Mouse (Mus musculus) layer of hippocampus, adult 2 months (tissue): ENCODE results near the gene Inpp5k. TPM values are rescaled to one million over a fixed set of nuclear protein-coding genes. Genes with fewer than 3 reads are reported as not detected.

Source experiments
- DNase-seq, 2 experiments: peaks; one replicate each; pipeline ENCODE4 v3.0.0; 2022; ENCODE audit warnings: low spot score in 2 of 2
- H3K27ac ChIP-seq: fragments of 200-600 bp; 2 replicates; pipeline ENCODE4 v1.8.1; 2022
- H3K4me3 ChIP-seq: fragments of 200-600 bp; 2 replicates; pipeline ENCODE4 v1.8.1; 2022; ENCODE audit warnings: mild to moderate bottlenecking
- CTCF ChIP-seq: fragments of 200-600 bp; conservative IDR thresholded peaks from 2 replicates; pipeline ENCODE4 v1.8.1; 2022; ENCODE audit warnings: antibody characterized with exemption, mild to moderate bottlenecking, moderate library complexity
- total RNA-seq, 2 experiments: library from RNA; stranded (reverse); gene quantifications; 2 replicates each; pipeline ENCODE4 v1.2.3; 2021

Inpp5k gene
- total RNA-seq, 2 experiments from 2014 or later, result 49.4 to 50.4 TPM

DNA sequence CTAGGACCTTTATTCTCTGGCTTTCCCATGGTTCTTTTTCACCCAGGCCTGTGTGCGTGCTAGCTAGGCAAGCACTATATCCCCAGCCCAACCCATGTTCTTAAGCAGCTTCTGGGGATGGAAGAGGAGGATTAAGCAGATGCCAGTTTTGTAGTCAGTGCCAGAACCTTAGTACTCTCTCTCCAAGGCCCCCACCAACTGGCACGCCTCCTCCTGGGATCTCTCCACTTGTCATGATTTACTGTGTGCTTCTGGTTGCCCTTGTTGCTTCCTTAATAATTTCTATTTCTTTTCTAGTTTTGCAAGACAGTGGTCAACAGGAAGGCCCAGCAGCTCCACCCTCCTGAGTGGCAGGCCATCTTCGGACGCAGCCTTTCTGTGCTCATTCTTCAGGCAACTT lies 5.0 kb upstream of the Inpp5k start:
- no peak for TF ChIP-seq CTCF
- DNase-seq, result peak; percentile 54 to 76
- H3K27ac ChIP-seq, result peak overlapping the region; percentile 88
- H3K4me3 ChIP-seq, result no peak overlapping the region

DNA sequence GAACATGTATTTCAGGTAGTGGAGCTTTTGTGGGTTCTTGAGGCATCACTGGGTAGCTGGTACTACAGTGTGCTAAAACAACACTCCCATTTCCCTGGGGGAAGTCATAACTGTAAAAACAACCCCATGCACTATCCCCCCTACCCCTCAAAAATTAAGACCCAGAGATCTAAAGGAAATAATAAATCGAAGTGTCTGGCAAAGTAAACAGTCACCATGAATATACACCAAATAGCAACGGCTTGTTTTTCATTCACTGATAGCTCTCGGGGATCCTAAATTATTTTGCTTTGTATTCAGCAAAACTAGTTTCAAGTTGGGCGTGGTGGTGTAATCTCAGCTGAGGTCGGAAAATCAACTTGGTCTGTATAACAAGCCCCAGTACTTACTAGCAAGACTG lies 690 bp upstream of the Inpp5k start:
- H3K27ac ChIP-seq, result peak overlapping the region; percentile 92
- DNase-seq, result no peak
- TF ChIP-seq CTCF, result no peak
- H3K4me3 ChIP-seq, result peak overlapping the region; percentile 94

DNA sequence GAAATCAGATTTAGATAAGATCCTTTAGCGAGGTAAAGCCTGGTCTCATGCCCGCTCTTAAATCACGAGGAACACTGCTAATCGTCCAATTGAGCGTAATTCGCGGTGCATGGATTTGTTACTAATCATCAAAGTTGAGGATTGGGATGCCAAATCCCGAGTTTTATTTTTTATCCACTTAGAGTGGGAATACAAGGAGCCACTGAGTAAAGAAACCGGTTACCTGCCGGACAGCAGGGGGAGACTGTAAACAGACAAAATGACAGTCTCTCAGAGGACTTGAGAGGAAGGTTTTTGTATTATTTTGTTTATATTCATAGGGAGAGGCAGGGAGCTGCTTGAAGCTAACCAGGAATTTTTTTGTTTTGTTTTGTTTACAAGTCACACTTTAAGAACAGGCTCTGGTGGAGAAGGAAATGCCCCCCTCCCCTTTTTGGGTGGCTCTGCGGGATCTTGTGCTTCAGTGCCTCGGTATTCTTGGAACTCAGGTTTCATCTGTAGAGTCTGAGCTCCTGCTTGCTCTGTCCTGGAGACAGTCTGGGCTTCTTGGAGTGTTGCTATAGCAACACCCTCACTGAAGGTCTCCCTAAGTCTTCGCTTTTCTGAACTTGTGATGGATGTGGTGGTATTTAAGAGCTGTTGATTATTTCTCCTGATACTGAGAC lies 905 bp downstream of the Inpp5k start:
- H3K27ac ChIP-seq, result peak overlapping the region; percentile 88
- peak; percentile 75 for TF ChIP-seq CTCF
- H3K4me3 ChIP-seq, result peak overlapping the region; percentile 94
- no peak for DNase-seq

- DNase-seq, result no peak
- TF ChIP-seq CTCF, result no peak
Observed at GRCm38 (mm10) chr11:75632921-75633320, 2.1 kb downstream of the Inpp5k start.

DNA sequence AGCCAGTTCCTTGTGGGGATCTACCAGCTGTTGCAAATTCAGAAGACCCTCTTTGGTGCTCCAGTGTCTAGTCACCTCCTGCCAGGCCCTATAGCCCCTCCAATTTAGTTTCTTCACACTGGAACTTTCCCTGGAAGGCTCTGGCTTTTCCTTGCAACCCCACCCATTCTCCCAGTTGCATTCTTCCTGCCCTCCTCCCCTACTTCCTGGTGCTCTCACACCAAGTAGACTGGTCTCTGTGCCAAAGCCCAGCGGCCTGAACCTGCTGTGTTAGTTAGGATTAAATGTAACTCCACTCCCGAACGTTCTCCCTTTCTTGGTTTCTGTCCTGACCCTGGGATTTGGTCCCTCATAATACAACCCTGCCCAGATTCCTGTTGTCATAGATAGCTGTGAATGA lies 4.0 kb downstream of the Inpp5k start:
- H3K4me3 ChIP-seq, result no peak overlapping the region
- peak overlapping the region; percentile 33; the same call in 1 of the 2 replicates for H3K27ac ChIP-seq
- no peak for DNase-seq
- no peak for TF ChIP-seq CTCF

More at GRCm38 (mm10) chr11:75632921-75633320, 2.1 kb downstream of the Inpp5k start:
- H3K27ac ChIP-seq, result no peak overlapping the region
- no peak overlapping the region for H3K4me3 ChIP-seq

DNA sequence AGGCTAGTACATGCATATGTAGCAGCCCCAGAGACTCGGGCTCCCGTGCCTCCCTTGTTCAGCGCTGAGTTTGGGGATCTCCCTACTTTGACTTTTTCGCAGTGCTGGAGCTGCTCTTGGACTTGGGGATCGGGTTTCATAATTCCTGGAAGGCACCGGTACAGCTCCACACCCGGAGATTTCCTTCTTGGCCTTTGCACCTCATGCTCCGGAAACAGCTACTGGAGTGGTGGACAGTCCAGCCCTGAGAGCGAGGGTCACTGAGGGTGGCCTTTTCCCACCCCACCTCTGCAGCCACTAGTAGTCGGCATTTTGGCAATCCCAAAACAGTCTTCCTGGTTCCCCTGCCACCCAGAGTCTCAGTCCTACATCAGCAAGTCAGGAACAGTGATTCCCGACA lies 4.5 kb downstream of the Inpp5k start:
- Histone ChIP-seq H3K27ac (peak overlapping the region; percentile 33; the same call in 1 of the 2 replicates), H3K4me3 (no peak overlapping the region)
- TF ChIP-seq CTCF, result no peak
- DNase-seq, result no peak

GRCm38 (mm10) chr11:75643323-75643722 lies 12.5 kb downstream of the Inpp5k start:
- TF ChIP-seq CTCF, result no peak
- no peak overlapping the region for H3K4me3 ChIP-seq
- DNase-seq, result no peak
- H3K27ac ChIP-seq, result no peak overlapping the region

DNA sequence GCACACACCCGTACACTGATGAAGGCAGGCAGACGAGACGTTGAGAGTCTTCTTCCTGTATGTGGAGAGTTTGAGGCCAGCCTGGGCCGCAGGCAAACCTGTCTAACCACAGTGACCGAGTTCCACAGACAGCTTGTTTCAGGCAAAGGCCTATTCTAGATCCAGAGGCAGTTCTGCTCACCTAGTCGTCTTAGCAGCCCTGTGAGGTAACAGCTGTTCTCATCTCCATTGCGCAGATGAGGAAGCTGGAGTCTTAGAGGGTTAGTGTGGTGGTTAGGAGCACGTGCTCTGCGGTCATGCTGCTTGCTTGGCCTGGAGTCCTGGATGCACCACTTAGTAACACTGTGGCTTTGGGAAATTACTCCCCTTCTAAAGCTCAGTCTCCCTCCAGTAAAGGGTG lies 13.9 kb downstream of the Inpp5k start:
- Histone ChIP-seq H3K4me3 (no peak overlapping the region), H3K27ac (no peak overlapping the region)
- DNase-seq, result no peak
- no peak for TF ChIP-seq CTCF

DNA sequence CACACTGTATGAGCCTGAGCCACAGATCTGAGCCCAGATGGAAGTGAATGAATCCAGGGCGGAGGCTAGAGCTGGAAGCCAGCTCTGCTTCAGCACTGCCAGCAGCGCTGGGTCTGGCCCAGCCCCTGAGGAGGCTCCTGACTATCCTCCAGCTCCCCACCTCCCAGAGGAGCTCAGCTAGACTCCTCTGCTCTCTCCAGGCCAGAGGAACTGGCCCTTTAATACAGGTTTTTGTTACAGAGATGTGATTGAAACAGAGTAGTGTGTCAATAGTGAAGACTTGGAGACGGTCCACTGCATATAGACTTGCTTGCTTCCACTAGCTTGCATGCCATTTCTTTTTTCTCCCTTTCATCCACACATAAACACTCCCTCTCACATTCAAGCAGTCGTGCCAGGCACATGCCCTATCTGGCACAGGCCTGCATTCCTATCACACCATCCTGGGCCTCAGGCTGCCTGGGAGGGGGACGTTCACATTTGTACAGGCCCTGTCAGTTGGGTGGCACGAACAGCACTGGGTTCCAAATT lies 17.0 kb downstream of the Inpp5k start:
- Histone ChIP-seq H3K27ac (peak overlapping the region; percentile 71), H3K4me3 (no peak overlapping the region)
- DNase-seq, result peak; percentile 55 to 64
- no peak for TF ChIP-seq CTCF

- TF ChIP-seq CTCF, result no peak
- Histone ChIP-seq H3K4me3 (no peak overlapping the region), H3K27ac (peak overlapping the region; percentile 71)
- DNase-seq, result no peak
Observed at GRCm38 (mm10) chr11:75649155-75649561, 18.4 kb downstream of the Inpp5k start.

DNA sequence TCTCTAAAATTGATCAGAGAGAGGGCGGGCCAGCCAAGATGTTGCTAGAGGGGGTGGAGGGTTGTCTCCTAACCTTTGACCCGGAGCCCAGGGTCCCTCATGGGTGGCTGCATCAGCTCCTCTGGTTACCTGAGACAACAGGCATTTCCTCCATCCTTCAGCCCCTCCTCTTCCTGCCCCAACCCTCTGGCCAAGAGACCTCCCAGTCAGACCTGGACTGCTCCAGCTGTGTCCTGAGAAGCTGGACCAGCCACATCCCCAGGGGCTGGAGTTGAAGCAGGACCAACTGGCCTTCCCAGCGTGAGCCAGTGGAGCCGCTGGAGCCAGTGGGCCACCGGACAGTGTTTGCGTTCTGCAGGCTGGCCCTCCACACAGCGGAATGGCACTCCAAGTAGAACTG lies 19.5 kb downstream of the Inpp5k start, which contains the start of gene Myo1c:
TSS of gene Myo1c (plus strand) at position 194 of the 400 bp plus-strand sequence.
- TF ChIP-seq CTCF, result no peak
- Histone ChIP-seq H3K4me3 (peak within 1 kb of the TSS; percentile 78), H3K27ac (peak within 1 kb of the TSS; percentile 92)
- no peak for DNase-seq

DNA sequence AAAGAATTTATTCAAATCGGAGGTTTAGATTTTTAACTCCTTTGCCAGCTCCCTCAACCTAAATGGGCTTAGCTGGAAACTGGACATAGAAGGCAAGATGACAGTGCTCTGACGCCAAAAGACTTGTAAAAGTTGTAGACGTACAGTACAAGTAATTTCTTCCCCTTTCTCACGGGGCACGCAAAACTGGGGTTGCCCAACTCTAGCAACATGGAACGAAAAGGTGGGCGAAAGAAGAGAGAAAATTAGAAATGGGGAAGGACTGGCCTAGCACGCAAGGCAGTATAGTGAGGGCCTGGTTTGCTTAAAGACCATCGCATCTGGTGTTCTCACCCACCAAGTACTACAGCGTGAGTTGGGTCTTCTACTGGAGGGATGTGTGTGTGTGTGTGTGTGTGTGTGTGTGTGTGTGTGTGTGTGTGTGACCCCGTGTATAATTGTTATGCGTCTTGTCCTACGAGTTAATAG lies 20.2 kb downstream of the Inpp5k start:
- Histone ChIP-seq H3K4me3 (peak overlapping the region; percentile 78; the same call in 1 of the 2 replicates), H3K27ac (peak overlapping the region; percentile 92; the same call in 1 of the 2 replicates)
- DNase-seq, result no peak
- no peak for TF ChIP-seq CTCF

DNA sequence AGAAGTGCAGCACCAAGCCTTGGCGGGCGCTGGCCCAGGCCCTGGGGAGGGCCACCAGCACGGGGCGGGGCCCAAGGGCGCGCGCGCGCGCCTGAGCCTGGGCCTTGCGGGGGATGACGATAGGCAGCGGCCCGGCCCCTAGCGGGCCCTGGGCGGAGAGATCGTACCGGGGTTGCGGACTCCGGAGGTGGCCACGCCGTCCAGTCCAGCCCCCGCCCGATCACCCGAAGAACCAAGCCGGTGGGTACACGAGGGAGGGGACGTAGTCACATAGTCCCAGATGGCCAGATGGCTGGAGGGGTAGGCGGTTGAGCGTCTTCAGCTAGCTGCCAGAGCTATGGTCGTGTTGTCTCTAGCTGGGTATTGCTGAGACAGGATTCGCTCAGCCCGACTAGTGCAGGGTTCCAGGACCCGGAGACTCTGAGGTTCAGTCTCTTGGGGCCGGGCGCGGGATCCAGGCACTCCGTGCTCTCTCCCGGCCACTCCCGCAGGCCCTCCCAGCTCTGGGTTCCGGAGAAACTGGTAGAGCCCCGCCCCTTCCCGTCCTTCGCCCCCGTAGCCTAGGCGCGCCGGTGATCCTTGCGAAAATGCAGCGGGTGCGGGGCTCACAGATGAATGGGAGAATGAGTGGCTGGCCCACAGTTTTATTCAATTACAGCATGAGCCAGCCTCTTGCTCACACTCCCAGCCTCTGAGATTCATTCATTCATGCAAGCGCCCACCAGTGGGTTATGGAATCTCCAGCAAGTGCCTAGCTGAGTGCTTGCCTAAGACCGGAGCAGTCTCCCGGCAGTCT lies 20.8 kb downstream of the Inpp5k start:
- peak overlapping the region; percentile 92 for H3K27ac ChIP-seq
- H3K4me3 ChIP-seq, result peak overlapping the region; percentile 78
- TF ChIP-seq CTCF, result peak; percentile 18; the same call in 1 of the 2 replicates
- DNase-seq, result peak; percentile 64 to 73
